26 mouse cellular contexts compared by ENCODE assay signal in the genomic region with DNA sequence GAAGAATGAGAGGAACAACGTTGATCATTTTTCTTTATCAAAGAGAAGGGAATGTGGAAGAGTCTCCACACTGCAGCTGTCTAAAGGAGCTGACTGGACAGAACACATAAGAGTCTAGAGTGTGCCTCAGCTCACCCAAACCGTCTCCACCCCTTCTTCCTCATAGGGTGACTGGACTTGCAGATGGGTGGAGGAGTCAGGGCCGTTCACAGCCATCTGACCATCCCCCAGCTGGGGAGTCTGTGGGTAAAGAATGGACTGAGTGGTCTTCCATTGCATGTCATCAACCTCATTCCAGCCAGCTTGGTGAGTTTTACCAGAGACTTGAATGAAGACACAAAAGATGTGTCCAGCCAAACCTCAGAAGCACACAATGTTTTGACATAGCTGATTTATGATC.
DNase-seq lines count a peak whose midpoint lies in the region; ATAC-seq lines count a peak whose summit lies in the region.
"Had no signal": no experiment of that assay in that cellular context is flagged by ENCODE, and none has a peak within 500 bp of the region (broad histone marks: within the 10 kb centered on the region; RNA-seq: fewer than 3 reads in every experiment).

No protein-coding gene starts in this region.

- no peaks in the 10 kb centered on the region for H3K36me3 ChIP-seq in intestine, embryonic 14.5 days (ENCODE audit: control insufficient read depth, insufficient read depth, low read length)
- no peaks in the 10 kb centered on the region for H3K36me3 ChIP-seq in intestine, embryonic 15.5 days
- H3K36me3 ChIP-seq in embryonic facial prominence, embryonic 10.5 days (replicated peaks), result no peaks in the 10 kb centered on the region
- H3K36me3 ChIP-seq: embryonic facial prominence, embryonic 13.5 days; embryonic facial prominence, embryonic 15.5 days; forebrain, embryonic 10.5 days; forebrain, embryonic 12.5 days; G1E had no signal

- H3K9me3 ChIP-seq in intestine, embryonic 14.5 days (ENCODE audit: control insufficient read depth, low read length), result no peaks in the 10 kb centered on the region
- no peaks in the 10 kb centered on the region for H3K9me3 ChIP-seq in intestine, embryonic 15.5 days
- H3K9me3 ChIP-seq in embryonic facial prominence, embryonic 10.5 days, result no peaks in the 10 kb centered on the region
- H3K9me3 ChIP-seq: embryonic facial prominence, embryonic 13.5 days; embryonic facial prominence, embryonic 15.5 days; forebrain, embryonic 10.5 days; forebrain, embryonic 12.5 days; G1E had no signal

- no peak for ATAC-seq in intestine, embryonic 14.5 days (replicated peaks; ENCODE audit: low FRiP score, low TSS enrichment, low read depth)
- ATAC-seq in intestine, embryonic 15.5 days, result no peak
- ATAC-seq: activated CD4-positive, CD25-positive, alpha-beta regulatory T cell, adult 4 months; CD4-positive, CD25-positive, alpha-beta regulatory T cell, adult 4 months; forebrain, embryonic 14.5 days; Patski had no signal

- H3K9ac ChIP-seq in intestine, embryonic 14.5 days (ENCODE audit: low read length), result no peak overlapping the region
- no peak overlapping the region for H3K9ac ChIP-seq in intestine, embryonic 15.5 days
- H3K9ac ChIP-seq: embryonic facial prominence, embryonic 13.5 days; embryonic facial prominence, embryonic 15.5 days; forebrain, embryonic 12.5 days had no signal

- H3K4me1 ChIP-seq in intestine, embryonic 14.5 days (replicated peaks; ENCODE audit: control insufficient read depth, insufficient read depth, low read length), result no peaks in the 10 kb centered on the region
- H3K4me1 ChIP-seq in intestine, embryonic 15.5 days (replicated peaks), result no peaks in the 10 kb centered on the region
- H3K4me1 ChIP-seq in embryonic facial prominence, embryonic 10.5 days, result peaks cover 6% of the 10 kb centered on the region; the same call in 1 of the 2 replicates
- H3K4me1 ChIP-seq: embryonic facial prominence, embryonic 13.5 days; embryonic facial prominence, embryonic 15.5 days; forebrain, embryonic 12.5 days had no signal

- WGBS in intestine, embryonic 14.5 days, result 44% methylated on average over 3 of the region's 3 CpGs
- 37% methylated on average over 3 of the region's 3 CpGs for WGBS in intestine, embryonic 15.5 days
- WGBS in embryonic facial prominence, embryonic 10.5 days, result 69% methylated on average over 3 of the region's 3 CpGs

- DNase-seq in heart, adult 11 months, result peak; percentile 68
- DNase-seq in heart, postnatal 25 days (ENCODE audit: low spot score), result no peak
- peak; percentile 16 for DNase-seq in intestine, embryonic 14.5 days (ENCODE audit: low spot score)
- DNase-seq in testis, postnatal 10 days (ENCODE audit: low spot score), result peak; percentile 32
- no peak for DNase-seq in testis, postnatal 14 days (ENCODE audit: low spot score)
- DNase-seq in embryonic facial prominence, embryonic 10.5 days (ENCODE audit: low spot score), result peak; percentile 6
- no peak for DNase-seq in kidney, postnatal 25 days
- DNase-seq: adrenal gland, adult 8-10 months; adrenal gland, postnatal 14 days; adrenal gland, postnatal 36 days; B cell, adult 2 months; cerebellum, adult 11-12 months; cerebellum, adult 2 months; cerebellum, adult 9-10 months; cerebellum, postnatal 25 days had no signal

- no peak overlapping the region for H3K4me3 ChIP-seq in intestine, embryonic 14.5 days (ENCODE audit: low read depth, low read length)
- H3K4me3 ChIP-seq in intestine, embryonic 15.5 days (replicated peaks), result no peak overlapping the region
- no peak overlapping the region for H3K4me3 ChIP-seq in embryonic facial prominence, embryonic 10.5 days
- H3K4me3 ChIP-seq: embryonic facial prominence, embryonic 13.5 days; embryonic facial prominence, embryonic 15.5 days; erythroblast, embryonic 14.5 days; forebrain, embryonic 10.5 days; forebrain, embryonic 12.5 days had no signal

- H3K27me3 ChIP-seq in intestine, embryonic 14.5 days (replicated peaks; ENCODE audit: control insufficient read depth, insufficient read depth, low read length), result no peaks in the 10 kb centered on the region
- no peaks in the 10 kb centered on the region for H3K27me3 ChIP-seq in intestine, embryonic 15.5 days (replicated peaks)
- H3K27me3 ChIP-seq in embryonic facial prominence, embryonic 10.5 days (replicated peaks; ENCODE audit: low read depth, poor library complexity, severe bottlenecking), result no peaks in the 10 kb centered on the region
- H3K27me3 ChIP-seq: embryonic facial prominence, embryonic 13.5 days; embryonic facial prominence, embryonic 15.5 days; forebrain, embryonic 12.5 days; Patski had no signal

- intact Hi-C loops in heart, postnatal 25 days (cut with DNase I), result no loop called here

- H3K4me2 ChIP-seq in intestine, embryonic 14.5 days (ENCODE audit: low read length), result no peak overlapping the region
- no peak overlapping the region for H3K4me2 ChIP-seq in intestine, embryonic 15.5 days (replicated peaks)
- H3K4me2 ChIP-seq: embryonic facial prominence, embryonic 13.5 days; embryonic facial prominence, embryonic 15.5 days; forebrain, embryonic 12.5 days had no signal

- H3K27ac ChIP-seq in intestine, embryonic 14.5 days (ENCODE audit: low read depth), result no peak overlapping the region
- H3K27ac ChIP-seq in intestine, embryonic 15.5 days, result no peak overlapping the region
- H3K27ac ChIP-seq in embryonic facial prominence, embryonic 10.5 days (replicated peaks), result no peak overlapping the region
- H3K27ac ChIP-seq: embryonic facial prominence, embryonic 13.5 days; embryonic facial prominence, embryonic 15.5 days; forebrain, embryonic 10.5 days; forebrain, embryonic 12.5 days had no signal

Comparison
In these comparisons a context has a peak if more than half of its experiments do, and no peak if none do; other contexts are left out.
1. DNase-seq: peak in heart, adult 11 months (single experiment), intestine, embryonic 14.5 days (single experiment), testis, postnatal 10 days (single experiment) and embryonic facial prominence, embryonic 10.5 days (single experiment); none in heart, postnatal 25 days (single experiment), testis, postnatal 14 days (single experiment) and kidney, postnatal 25 days (0 of 2).